Mouse (Mus musculus) midbrain, embryonic 14.5 days (tissue): ENCODE data around the gene 2610528A11Rik. TPM values are rescaled to one million over a fixed set of nuclear protein-coding genes. Genes with fewer than 3 reads are reported as not detected.
"Not testable (repeated sequence)": the region's sequence is repeated elsewhere in the genome, so short reads cannot be mapped to it uniquely, and the experiment has no call there.

ENCODE experiments used
- ATAC-seq: fragments of 200-750 bp; cut with Nextera tagmentation; 2 replicates; pipeline ENCODE4 v1.8.0; 2017; ENCODE audit warnings: moderate number of reproducible peaks, moderate library complexity; ENCODE audit not compliant: low FRiP score, low TSS enrichment
- DNase-seq: peaks from one replicate; pipeline ENCODE4 v3.0.0-alpha.2; 2015
- H3K27ac ChIP-seq: fragments of 300-500 bp; sonication (generic); replicated peaks from 2 replicates; pipeline ENCODE4 v1.5.1; 2014; ENCODE audit warnings: mild to moderate bottlenecking, low read depth, low read length, moderate library complexity
- H3K27me3 ChIP-seq: fragments of 300-500 bp; sonication (generic); 2 replicates; pipeline ENCODE4 v1.6.1; 2014; ENCODE audit warnings: low read length, control low read depth, mixed read lengths; ENCODE audit not compliant: control insufficient read depth, insufficient read depth
- H3K36me3 ChIP-seq: fragments of 300-500 bp; sonication (generic); 2 replicates; pipeline ENCODE4 v1.6.1; 2014; ENCODE audit warnings: low read length, control low read depth; ENCODE audit not compliant: control insufficient read depth, insufficient read depth
- H3K4me1 ChIP-seq: fragments of 300-500 bp; sonication (generic); 2 replicates; pipeline ENCODE4 v1.6.1; 2014; ENCODE audit warnings: mild to moderate bottlenecking, antibody characterized with exemption, low read length, control low read depth; ENCODE audit not compliant: control insufficient read depth, insufficient read depth
- H3K4me2 ChIP-seq: fragments of 300-500 bp; sonication (generic); 2 replicates; pipeline ENCODE4 v1.6.1; 2014; ENCODE audit warnings: mild to moderate bottlenecking, low read length, moderate library complexity
- H3K4me3 ChIP-seq: fragments of 300-500 bp; sonication (generic); replicated peaks from 2 replicates; pipeline ENCODE4 v1.5.1; 2014; ENCODE audit warnings: low read depth, low read length
- H3K9ac ChIP-seq: fragments of 300-500 bp; sonication (generic); replicated peaks from 2 replicates; pipeline ENCODE4 v1.6.1; 2014; ENCODE audit warnings: mild to moderate bottlenecking, low read length, moderate library complexity
- H3K9me3 ChIP-seq: fragments of 300-500 bp; sonication (generic); 2 replicates; pipeline ENCODE4 v1.6.1; 2016; ENCODE audit warnings: low read length, control low read depth, mixed read lengths; ENCODE audit not compliant: control insufficient read depth
- WGBS: fragments of 180-500 bp; shearing (Covaris S2); extraction: QIAGEN DNeasy Blood & Tissue Kit; methylation state at CpG from one replicate; pipeline ENCODE4 v1.1.7; 2014; 5-methylcytosine and 5-hydroxymethylcytosine counted together
- polyA plus RNA-seq: library from polyadenylated mRNA; unstranded; fragments of >200 nt; fragmentation: Nextera tagmentation; extraction: Ambion mirVana; gene quantifications from 2 replicates; pipeline ENCODE4 v1.2.1, GENCODE M21; 2014

2610528A11Rik gene
- 0.55 TPM in 1 of 2 replicates, not detected in the other for polyA plus RNA-seq

DNA sequence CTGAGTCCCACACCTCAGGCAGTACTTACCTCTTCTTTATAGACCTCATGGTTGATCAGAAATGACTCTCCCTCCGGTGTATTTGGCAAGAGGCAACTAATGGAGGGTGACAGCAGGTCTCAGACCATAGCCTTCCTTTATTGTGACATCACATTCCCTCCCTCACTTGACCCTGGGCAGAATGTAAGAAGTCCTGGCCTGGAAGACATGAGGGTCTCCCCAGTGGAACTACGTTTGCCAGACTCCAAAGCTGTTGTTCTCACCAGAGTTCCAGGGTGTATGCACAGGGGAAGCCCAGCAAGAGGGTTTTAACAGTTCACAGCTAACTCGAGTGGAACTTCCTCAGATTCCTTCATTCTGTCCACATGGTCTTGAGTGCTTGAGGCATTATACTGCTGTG lies at the start of gene 2610528A11Rik:
2610528A11Rik (minus strand) TSS at position 101 of the 400 bp plus-strand sequence.
- no peak for ATAC-seq

GRCm38 (mm10) chr14:37163277-37163956 lies 49.6 kb upstream of the 2610528A11Rik start:
- H3K9me3 ChIP-seq = no peaks in the 10 kb centered on the region
- H3K4me2 ChIP-seq = no peak overlapping the region
- H3K27ac ChIP-seq = no peak overlapping the region
- no peak for DNase-seq
- ATAC-seq = no peak
- no peaks in the 10 kb centered on the region for H3K27me3 ChIP-seq
- 87% methylated on average over 4 of the region's 4 CpGs for WGBS
- H3K4me3 ChIP-seq = no peak overlapping the region
- no peaks in the 10 kb centered on the region for H3K36me3 ChIP-seq
- no peaks in the 10 kb centered on the region for H3K4me1 ChIP-seq
- H3K9ac ChIP-seq = no peak overlapping the region

More for the DNA sequence above, at the start of gene 2610528A11Rik:
- no peaks in the 10 kb centered on the region for H3K27me3 ChIP-seq
- WGBS = 76% methylated on average over 3 of the region's 3 CpGs
- 0 out of 2 replicates have a peak, but pooled peaks cover 4% of the 10 kb centered on the region for H3K36me3 ChIP-seq
- no peak for DNase-seq
- H3K9me3 ChIP-seq = no peaks in the 10 kb centered on the region
- no peak within 1 kb of the TSS for H3K27ac ChIP-seq
- no peak within 1 kb of the TSS for H3K4me3 ChIP-seq
- no peak within 1 kb of the TSS for H3K9ac ChIP-seq
- no peaks in the 10 kb centered on the region for H3K4me1 ChIP-seq
- no peak within 1 kb of the TSS for H3K4me2 ChIP-seq

GRCm38 (mm10) chr14:37154391-37154790 lies 40.6 kb upstream of the 2610528A11Rik start:
- no peak for DNase-seq

DNA sequence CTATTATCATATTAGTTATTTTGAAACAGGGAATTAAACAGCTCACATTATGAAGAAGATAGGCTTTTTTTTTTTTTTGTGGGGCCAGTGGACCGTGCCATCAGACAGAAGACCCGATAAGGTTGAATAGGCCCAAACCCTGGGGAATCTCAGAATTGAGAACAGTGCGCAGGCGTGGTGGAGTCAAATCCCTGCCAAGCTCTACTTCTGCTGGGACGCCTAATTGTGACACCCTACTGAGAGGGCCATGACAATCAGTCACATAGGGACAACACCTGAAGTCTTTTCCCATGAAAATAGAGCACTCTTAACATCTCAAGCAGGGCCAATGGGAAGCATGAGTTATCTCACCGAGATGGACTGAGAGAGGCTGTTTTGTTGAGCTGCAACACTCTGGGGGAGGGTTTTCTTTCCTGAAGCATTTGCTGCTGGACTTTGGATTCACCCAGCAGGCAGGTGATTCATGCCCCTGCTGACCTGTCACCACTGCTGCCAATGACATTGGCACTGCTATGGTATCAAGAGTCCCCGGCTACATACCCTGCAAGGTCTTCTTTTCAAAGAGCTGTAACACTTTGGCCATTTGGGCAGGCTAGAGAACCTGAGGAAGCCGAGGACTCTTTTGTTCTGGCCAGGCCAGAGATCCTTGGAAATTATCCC lies 25.4 kb upstream of the 2610528A11Rik start:
- Histone ChIP-seq H3K4me2 (no peak overlapping the region), H3K4me3 (no peak overlapping the region), H3K9me3 (no peaks in the 10 kb centered on the region), H3K9ac (no peak overlapping the region), H3K36me3 (no peaks in the 10 kb centered on the region), H3K27ac (no peak overlapping the region), H3K4me1 (peaks cover 2% of the 10 kb centered on the region), H3K27me3 (no peaks in the 10 kb centered on the region)
- 34% methylated on average over 8 of the region's 8 CpGs for WGBS
- no peak for DNase-seq
- ATAC-seq = no peak

More at GRCm38 (mm10) chr14:37154391-37154790, 40.6 kb upstream of the 2610528A11Rik start:
- WGBS = 87% methylated on average over 1 of the region's 1 CpGs
- H3K27me3 ChIP-seq = no peaks in the 10 kb centered on the region
- no peak overlapping the region for H3K4me3 ChIP-seq
- H3K9me3 ChIP-seq = no peaks in the 10 kb centered on the region
- H3K9ac ChIP-seq = no peak overlapping the region
- H3K4me2 ChIP-seq = no peak overlapping the region
- H3K27ac ChIP-seq = no peak overlapping the region
- no peaks in the 10 kb centered on the region for H3K36me3 ChIP-seq
- H3K4me1 ChIP-seq = no peaks in the 10 kb centered on the region
- ATAC-seq = no peak

DNA sequence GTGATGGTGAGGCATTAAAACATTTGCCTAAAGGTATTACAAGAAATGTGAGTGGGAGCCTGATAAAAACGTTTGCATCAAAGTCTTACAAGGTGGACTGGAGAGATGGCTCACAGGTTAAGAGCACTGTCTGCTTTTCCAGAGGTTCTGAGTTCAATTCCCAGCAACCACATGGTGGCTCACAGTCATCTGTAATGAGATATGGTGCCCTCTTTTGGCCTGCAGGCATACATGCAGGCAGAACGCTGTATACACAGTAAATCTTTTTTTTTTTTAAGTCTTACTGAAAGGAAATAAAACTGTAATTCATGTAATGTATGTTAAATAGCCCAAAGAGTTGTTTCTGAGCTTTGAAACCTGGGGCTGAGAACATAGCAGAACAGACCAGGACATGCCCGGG lies 23.8 kb upstream of the 2610528A11Rik start:
- not testable (repeated sequence) for DNase-seq, H3K36me3 ChIP-seq, H3K9ac ChIP-seq, H3K4me2 ChIP-seq, H3K4me1 ChIP-seq, ATAC-seq, H3K27ac ChIP-seq, H3K4me3 ChIP-seq, H3K27me3 ChIP-seq, H3K9me3 ChIP-seq
- WGBS = 77% methylated on average over 2 of the region's 3 CpGs

DNA sequence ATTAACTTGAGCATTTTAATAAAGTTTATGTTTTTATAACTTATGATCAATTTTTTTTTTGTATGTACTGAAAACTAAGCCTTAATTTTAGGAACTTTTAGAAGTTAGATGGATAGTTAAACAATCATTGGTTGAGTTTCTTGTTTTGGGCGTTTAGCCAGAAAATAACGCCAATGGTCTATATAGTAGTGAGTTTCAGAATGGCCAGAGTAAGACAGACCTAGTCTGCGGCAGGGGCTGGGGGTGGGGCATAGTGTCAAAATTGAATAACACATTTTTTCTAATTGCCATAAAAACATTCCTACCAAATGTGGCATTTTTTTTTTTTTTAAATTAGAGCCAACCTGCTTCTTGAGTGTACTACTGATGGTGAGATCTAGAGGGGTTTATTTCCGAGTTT lies 22.3 kb upstream of the 2610528A11Rik start:
- no peaks in the 10 kb centered on the region for H3K9me3 ChIP-seq
- H3K9ac ChIP-seq = no peak overlapping the region
- H3K27me3 ChIP-seq = no peaks in the 10 kb centered on the region
- H3K4me1 ChIP-seq = peaks cover 6% of the 10 kb centered on the region
- H3K27ac ChIP-seq = no peak overlapping the region
- no peak for DNase-seq
- 88% methylated on average over 4 of the region's 4 CpGs for WGBS
- H3K4me3 ChIP-seq = no peak overlapping the region
- H3K36me3 ChIP-seq = peaks cover 16% of the 10 kb centered on the region
- H3K4me2 ChIP-seq = no peak overlapping the region
- no peak for ATAC-seq

DNA sequence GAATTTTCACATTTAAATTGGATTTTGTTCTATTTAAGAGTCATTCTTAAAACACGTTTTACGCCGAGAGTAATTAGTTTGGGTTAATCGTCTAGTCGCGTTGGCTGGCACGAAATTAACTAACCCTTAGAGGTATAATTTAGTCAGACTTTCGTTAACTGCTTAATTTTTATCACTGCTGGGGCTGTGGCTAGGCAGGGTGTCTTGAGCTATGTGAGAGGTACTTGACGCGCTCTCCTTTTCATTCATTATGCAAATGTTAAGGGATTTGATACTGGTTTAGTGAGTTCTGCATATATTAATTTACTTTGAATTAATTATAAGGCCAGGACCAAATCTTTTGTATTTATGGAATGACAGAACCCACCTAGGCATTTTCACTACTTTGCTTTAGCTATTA lies 21.8 kb upstream of the 2610528A11Rik start:
- Histone ChIP-seq H3K27ac (peak overlapping the region; percentile 69; the same call in 1 of the 2 replicates), H3K9ac (peak overlapping the region; percentile 41; the same call in 1 of the 2 replicates), H3K36me3 (peaks cover 19% of the 10 kb centered on the region), H3K9me3 (no peaks in the 10 kb centered on the region), H3K4me2 (peak overlapping the region; percentile 62), H3K4me3 (peak overlapping the region; percentile 94), H3K4me1 (peaks cover 6% of the 10 kb centered on the region), H3K27me3 (no peaks in the 10 kb centered on the region)
- ATAC-seq (peak; percentile 66; the same call in 1 of the 2 replicates), DNase-seq (peak; percentile 42)
- under 1% methylated on average over 10 of the region's 10 CpGs for WGBS

GRCm38 (mm10) chr14:37135127-37135593 lies 21.3 kb upstream of the 2610528A11Rik start, which contains the start of gene Ghitm:
Ghitm (minus strand) TSS chr14:37135272.
- Histone ChIP-seq H3K4me1 (peaks cover 6% of the 10 kb centered on the region), H3K4me3 (peak within 1 kb of the TSS; percentile 94), H3K9me3 (no peaks in the 10 kb centered on the region), H3K4me2 (peak within 1 kb of the TSS; percentile 62), H3K9ac (peak within 1 kb of the TSS; percentile 84), H3K27ac (peak within 1 kb of the TSS; percentile 82), H3K27me3 (no peaks in the 10 kb centered on the region), H3K36me3 (peaks cover 24% of the 10 kb centered on the region)
- ATAC-seq = peak; percentile 99
- DNase-seq = peak; percentile 98
- under 1% methylated on average over 38 of the region's 38 CpGs for WGBS
